Mouse (Mus musculus): Measurements from ENCODE around the gene Pnmal2. TPM values are rescaled to one million over a fixed set of nuclear protein-coding genes. Genes with fewer than 3 reads are reported as not detected.
"Not testable (repeated sequence)": the region's sequence is repeated elsewhere in the genome, so short reads cannot be mapped to it uniquely, and the experiment has no call there.

Pnmal2 gene
- polyA plus RNA-seq, 1 experiment from 2014 or later: 1.7 TPM

DNA sequence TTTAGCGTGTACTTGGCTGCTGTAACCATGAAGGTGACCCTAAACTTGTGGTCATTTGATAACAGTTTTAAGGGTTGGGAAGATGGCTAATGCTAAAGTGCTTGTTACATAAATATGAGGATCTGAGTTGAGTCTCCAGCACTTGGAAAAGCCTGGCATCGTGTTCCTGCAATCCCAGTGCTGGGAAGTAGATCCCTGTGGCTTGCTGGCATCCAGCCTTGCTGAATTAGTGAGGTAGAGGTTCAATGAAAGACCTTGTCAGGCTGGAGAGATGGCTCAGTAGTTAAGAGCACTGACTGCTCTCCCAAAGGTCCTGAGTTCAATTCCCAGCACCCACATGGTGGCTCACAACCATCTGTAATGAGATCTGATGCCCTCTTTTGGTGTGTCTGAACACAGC, 9.3 kb downstream of the Pnmal2 start:
- not testable (repeated sequence) for DNase-seq (ENCODE audit: low spot score); H3K27ac ChIP-seq; H3K4me3 ChIP-seq; H3K9me3 ChIP-seq; H3K36me3 ChIP-seq
- peaks cover 11% of the 10 kb centered on the region for H3K27me3 ChIP-seq (ENCODE audit: insufficient read depth, poor library complexity, severe bottlenecking)
- 52% methylated on average over 2 of the region's 2 CpGs for WGBS
- peaks cover 11% of the 10 kb centered on the region; the same call in 1 of the 2 replicates for H3K4me1 ChIP-seq

DNA sequence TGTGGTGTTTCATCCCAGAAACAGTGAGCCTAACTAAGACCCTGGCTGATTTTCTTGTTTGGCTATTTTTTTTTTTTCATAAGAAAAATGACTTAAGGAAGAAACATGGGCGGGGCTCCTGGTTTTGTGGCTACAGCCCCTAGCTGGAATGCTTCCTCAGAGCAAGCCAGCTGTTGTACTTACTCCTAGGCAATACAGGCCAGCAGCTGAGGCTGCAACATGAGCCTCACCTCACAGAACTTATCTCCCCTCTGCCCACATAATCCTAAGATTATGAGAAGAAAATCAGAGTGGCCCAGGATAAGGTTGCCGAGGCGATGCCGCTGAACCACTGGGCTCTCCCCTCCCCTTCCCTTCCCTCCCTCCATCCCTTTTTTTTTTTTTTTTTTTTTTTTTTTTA, 11.2 kb downstream of the Pnmal2 start:
- Histone ChIP-seq H3K4me3 (no peak overlapping the region), H3K27ac (no peak overlapping the region), H3K27me3 (ENCODE audit: insufficient read depth, poor library complexity, severe bottlenecking) (peaks cover 12% of the 10 kb centered on the region), H3K4me1 (peaks cover 9% of the 10 kb centered on the region), H3K36me3 (no peaks in the 10 kb centered on the region), H3K9me3 (no peaks in the 10 kb centered on the region)
- 61% methylated on average over 4 of the region's 4 CpGs for WGBS
- DNase-seq (ENCODE audit: low spot score): no peak

DNA sequence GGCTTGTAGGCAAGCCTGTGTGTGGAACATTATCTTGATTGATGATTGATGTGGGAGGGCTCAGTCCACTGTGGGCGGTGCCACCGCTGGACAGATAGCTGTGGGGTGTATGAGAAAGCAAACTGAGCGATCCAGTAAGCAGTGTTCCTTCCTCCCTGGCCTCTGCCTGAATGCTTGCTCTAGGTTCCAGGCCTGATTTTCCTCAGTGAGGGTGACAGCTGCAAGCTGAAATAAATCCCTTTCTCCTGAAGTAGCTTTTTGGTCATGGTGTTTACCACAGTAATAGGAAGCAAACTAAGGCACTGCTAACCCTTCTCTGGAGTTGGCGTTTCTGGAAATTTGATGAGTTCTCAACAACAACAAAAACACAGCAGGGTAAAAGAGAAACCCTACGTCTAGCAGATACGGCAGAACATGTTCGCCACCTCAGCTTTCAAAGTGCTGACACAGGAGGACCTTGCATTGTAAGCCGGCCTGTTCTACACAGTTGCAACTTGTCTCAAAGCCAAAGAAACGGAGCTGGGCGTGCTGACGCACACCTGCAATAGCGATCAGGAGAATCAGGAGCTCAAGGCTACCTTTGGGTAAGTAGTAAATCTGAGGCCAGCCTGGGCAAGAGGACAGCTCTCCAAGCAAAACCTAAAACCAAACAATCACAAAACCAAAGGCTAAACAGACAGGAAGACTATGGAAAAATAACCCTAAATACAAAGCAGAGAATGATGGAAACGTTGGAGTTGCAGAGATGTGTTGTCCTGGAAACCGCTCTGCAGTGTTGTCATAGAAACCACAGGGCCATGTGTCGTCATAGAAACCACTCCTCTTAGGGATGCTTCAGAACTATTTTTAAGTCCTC, 12.2 kb downstream of the Pnmal2 start:
- Histone ChIP-seq H3K36me3 (no peaks in the 10 kb centered on the region), H3K27me3 (ENCODE audit: insufficient read depth, poor library complexity, severe bottlenecking) (peaks cover 22% of the 10 kb centered on the region), H3K9me3 (no peaks in the 10 kb centered on the region), H3K27ac (no peak overlapping the region), H3K4me1 (peaks cover 6% of the 10 kb centered on the region), H3K4me3 (no peak overlapping the region)
- DNase-seq (ENCODE audit: low spot score): no peak
- WGBS: 62% methylated on average over 15 of the region's 15 CpGs

DNA sequence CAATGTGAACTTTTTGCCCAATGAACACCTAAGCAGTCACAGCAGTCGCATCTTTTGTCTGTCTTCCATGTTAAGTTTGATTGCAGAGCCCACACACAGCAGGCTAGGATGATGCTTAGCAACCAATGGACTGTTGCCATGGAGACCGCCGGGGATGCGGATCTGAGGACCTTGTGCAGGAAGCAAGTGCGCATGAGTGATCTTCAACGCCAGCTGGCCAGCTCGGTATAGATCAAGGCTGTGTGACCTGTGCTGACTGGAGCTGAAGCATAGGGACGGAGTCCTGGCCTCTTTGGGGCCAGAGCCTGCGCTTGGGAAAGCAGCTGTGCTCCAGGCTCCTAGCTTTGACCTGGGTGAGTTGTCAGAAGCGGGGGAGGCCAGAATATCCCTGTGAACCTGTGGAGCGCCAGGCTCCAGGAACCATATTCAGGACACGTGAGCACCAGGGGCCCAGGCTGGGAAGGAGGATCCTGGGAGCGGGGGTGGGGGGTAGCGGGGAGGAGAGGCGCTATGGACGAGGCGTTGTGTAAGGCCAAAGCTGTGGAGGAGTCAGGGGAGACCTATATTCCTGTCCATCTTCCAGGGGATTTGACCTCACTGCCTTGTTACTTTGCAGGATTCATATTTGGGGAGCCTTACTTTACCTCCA, 15.2 kb downstream of the Pnmal2 start, which contains the start of gene Pnmal1:
Pnmal1 (plus strand) TSS at position 141 of the 649 bp plus-strand sequence.
- peaks cover 6% of the 10 kb centered on the region for H3K4me1 ChIP-seq
- H3K27ac ChIP-seq: no peak within 1 kb of the TSS
- H3K27me3 ChIP-seq (ENCODE audit: insufficient read depth, poor library complexity, severe bottlenecking): peaks cover 23% of the 10 kb centered on the region
- no peak for DNase-seq (ENCODE audit: low spot score)
- no peaks in the 10 kb centered on the region for H3K9me3 ChIP-seq
- H3K4me3 ChIP-seq: peak within 1 kb of the TSS; percentile 27; the same call in 1 of the 2 replicates
- WGBS: 33% methylated on average over 17 of the region's 17 CpGs
- no peaks in the 10 kb centered on the region for H3K36me3 ChIP-seq

DNA sequence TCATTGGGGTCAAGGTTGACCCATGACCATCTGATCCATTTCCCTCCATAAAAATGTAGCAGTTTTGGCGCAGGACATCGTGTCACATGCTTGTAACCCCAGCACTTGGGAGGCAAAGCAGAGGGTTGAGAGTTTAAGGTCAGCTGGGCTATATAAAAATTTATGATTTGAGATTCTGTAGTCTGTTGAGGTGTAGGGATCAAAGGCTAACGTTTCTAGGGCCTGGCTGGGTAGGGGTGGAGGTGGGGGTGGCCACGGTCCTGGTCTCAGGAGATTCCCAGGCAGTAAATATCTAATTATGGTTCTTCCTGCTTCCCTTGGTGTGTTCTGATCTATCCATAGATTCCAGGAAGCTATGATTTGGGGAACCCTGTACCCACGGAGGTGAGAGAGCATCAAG, 17.2 kb downstream of the Pnmal2 start:
- H3K36me3 ChIP-seq: no peaks in the 10 kb centered on the region
- 70% methylated on average over 5 of the region's 5 CpGs for WGBS

DNA sequence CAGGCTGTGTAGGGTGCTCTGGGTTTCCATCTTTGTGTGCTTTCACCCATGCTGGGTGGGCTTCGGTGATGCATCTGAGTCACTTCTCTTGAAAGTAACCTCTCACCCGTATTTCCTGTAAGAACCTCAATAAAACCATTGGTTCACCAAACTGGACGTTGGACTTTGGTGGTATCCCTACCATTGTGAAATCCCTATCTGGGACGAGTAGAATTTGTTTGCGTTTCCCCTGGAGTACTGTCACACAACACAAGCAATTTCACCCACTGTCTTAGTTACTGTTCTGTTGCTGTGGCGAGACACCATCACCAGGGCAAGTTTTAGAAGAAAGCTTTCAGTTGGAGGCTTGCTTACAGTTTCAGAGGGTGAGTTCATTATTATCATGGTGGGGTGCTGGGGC, 23.9 kb downstream of the Pnmal2 start:
- H3K4me3 ChIP-seq: no peak overlapping the region
- H3K36me3 ChIP-seq: no peaks in the 10 kb centered on the region
- H3K4me1 ChIP-seq: no peaks in the 10 kb centered on the region
- DNase-seq (ENCODE audit: low spot score): no peak
- no peaks in the 10 kb centered on the region for H3K9me3 ChIP-seq
- WGBS: 79% methylated on average over 6 of the region's 6 CpGs
- H3K27ac ChIP-seq: no peak overlapping the region
- no peaks in the 10 kb centered on the region for H3K27me3 ChIP-seq (ENCODE audit: insufficient read depth, poor library complexity, severe bottlenecking)

More for the DNA sequence above, 17.2 kb downstream of the Pnmal2 start:
- no peak overlapping the region for H3K27ac ChIP-seq
- no peak overlapping the region for H3K4me3 ChIP-seq
- no peak for DNase-seq (ENCODE audit: low spot score)
- peaks cover 6% of the 10 kb centered on the region for H3K4me1 ChIP-seq
- H3K9me3 ChIP-seq: no peaks in the 10 kb centered on the region
- peaks cover 23% of the 10 kb centered on the region for H3K27me3 ChIP-seq (ENCODE audit: insufficient read depth, poor library complexity, severe bottlenecking)

DNA sequence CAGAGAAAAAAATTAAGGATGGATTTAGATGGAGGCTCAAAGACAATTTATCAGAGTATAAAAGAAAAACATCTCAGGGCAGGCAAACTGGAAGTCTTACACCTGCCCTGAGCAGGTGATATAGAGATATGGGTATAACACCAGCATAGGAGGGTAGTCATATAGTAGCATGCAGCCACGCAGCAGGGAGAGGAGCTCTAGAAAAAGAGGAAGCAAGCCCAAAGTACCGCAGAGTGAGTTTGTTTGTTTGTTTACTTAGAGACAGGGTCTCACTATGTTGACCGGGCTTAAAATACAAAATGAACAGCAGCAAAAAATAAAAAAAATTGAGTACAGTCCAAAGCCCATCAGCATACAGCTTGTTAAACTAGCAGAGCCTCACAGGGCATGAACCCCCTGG, 26.7 kb downstream of the Pnmal2 start:
- Histone ChIP-seq H3K27me3 (ENCODE audit: insufficient read depth, poor library complexity, severe bottlenecking) (no peaks in the 10 kb centered on the region), H3K4me1 (peaks cover 6% of the 10 kb centered on the region; the same call in 1 of the 2 replicates), H3K36me3 (no peaks in the 10 kb centered on the region), H3K27ac (no peak overlapping the region), H3K4me3 (no peak overlapping the region), H3K9me3 (no peaks in the 10 kb centered on the region)
- WGBS: 81% methylated on average over 3 of the region's 3 CpGs
- DNase-seq (ENCODE audit: low spot score): no peak

DNA sequence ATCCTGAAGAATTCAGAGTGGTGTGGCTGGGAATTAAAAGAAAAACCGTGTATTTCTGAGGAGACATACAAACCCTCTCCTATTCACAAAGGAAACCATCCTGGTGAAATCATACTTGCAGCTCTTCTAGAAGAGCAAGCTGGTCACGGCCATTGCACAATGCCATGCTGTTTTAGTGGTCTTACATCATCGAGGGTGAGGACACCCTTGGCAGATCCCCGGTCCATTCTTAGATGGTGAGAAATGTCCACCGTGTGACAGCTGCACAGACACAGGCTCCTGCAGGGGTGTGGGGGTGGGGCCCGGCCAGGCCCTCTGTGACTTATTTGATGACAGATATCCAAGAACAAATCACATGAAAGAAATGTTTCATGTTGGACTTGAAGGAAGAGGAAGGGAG, 29.5 kb downstream of the Pnmal2 start:
- Histone ChIP-seq H3K27ac (no peak overlapping the region), H3K4me1 (peaks cover 10% of the 10 kb centered on the region; the same call in 1 of the 2 replicates), H3K36me3 (no peaks in the 10 kb centered on the region), H3K9me3 (no peaks in the 10 kb centered on the region), H3K27me3 (ENCODE audit: insufficient read depth, poor library complexity, severe bottlenecking) (no peaks in the 10 kb centered on the region), H3K4me3 (no peak overlapping the region)
- 47% methylated on average over 6 of the region's 6 CpGs for WGBS
- DNase-seq (ENCODE audit: low spot score): no peak

DNA sequence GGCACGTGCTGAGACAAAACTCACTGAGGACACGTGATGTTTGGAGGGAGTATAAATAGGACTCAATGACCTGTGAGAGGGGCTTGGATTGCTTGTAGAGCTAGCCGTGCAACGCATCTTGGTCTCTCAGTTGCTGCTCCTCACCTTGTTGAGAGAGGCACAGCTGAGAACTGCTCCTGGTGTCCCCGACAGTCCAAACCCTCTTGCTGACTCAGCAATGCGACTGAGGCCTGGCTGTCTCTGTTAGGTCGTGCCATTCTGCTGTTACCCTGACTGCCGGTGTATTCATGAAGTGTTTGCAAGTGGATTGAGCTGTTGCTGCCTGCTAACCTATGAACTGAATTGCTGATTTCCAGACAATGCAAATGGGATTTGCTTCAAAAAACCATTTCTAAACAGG, 31.8 kb downstream of the Pnmal2 start:
- Histone ChIP-seq H3K27ac (no peak overlapping the region), H3K36me3 (no peaks in the 10 kb centered on the region), H3K9me3 (no peaks in the 10 kb centered on the region), H3K4me1 (peaks cover 23% of the 10 kb centered on the region), H3K4me3 (no peak overlapping the region), H3K27me3 (ENCODE audit: insufficient read depth, poor library complexity, severe bottlenecking) (no peaks in the 10 kb centered on the region)
- WGBS: 46% methylated on average over 8 of the region's 8 CpGs
- no peak for DNase-seq (ENCODE audit: low spot score)

DNA sequence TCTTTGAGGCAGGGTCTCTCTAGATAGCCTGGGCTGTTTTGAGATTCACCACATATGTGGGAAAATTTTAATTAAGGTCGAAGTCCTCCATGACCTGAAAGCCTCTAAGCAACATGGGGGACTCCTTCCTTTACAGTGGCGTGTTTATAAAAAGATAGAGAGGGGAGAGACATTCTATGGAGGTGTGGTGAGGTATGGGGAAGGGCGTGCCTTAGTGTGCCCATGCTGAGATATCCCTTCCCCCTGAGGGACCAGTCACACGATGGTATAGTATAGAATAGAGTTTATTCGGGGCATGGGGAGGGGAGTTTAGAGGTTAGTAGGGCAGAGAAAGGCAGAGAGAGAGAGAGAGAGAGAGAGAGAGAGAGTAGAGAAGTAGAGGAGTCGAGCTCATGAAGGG, 33.7 kb downstream of the Pnmal2 start:
- Histone ChIP-seq H3K4me3 (no peak overlapping the region), H3K9me3 (no peaks in the 10 kb centered on the region), H3K27me3 (ENCODE audit: insufficient read depth, poor library complexity, severe bottlenecking) (no peaks in the 10 kb centered on the region), H3K27ac (no peak overlapping the region), H3K36me3 (no peaks in the 10 kb centered on the region), H3K4me1 (peaks cover 30% of the 10 kb centered on the region)
- DNase-seq (ENCODE audit: low spot score): no peak
- whole genome bisulfite sequencing: 67% methylated on average over 6 of the region's 6 CpGs

DNA sequence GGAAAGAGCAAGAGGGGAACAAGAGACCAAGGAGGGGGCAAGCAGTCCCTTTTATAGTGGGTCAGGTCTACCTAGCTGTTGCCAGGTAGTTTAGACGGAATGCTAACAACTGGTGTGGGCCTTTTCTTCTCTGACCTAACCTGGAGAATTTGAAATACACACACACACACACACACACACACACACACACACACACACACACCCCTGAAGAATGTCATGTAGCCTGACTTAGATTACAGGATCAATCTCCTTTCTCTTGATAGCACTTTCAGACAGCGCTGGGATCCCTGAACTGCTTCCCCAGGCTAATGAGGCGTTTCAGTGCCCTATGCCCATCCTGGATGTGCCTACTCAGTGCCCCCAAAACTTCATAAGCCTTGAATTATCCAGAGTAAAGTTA, 34.1 kb downstream of the Pnmal2 start:
- Histone ChIP-seq H3K27ac (no peak overlapping the region), H3K4me3 (no peak overlapping the region), H3K9me3 (no peaks in the 10 kb centered on the region), H3K4me1 (peaks cover 31% of the 10 kb centered on the region), H3K27me3 (ENCODE audit: insufficient read depth, poor library complexity, severe bottlenecking) (no peaks in the 10 kb centered on the region), H3K36me3 (no peaks in the 10 kb centered on the region)
- 83% methylated on average over 3 of the region's 3 CpGs for WGBS
- DNase-seq (ENCODE audit: low spot score): no peak

DNA sequence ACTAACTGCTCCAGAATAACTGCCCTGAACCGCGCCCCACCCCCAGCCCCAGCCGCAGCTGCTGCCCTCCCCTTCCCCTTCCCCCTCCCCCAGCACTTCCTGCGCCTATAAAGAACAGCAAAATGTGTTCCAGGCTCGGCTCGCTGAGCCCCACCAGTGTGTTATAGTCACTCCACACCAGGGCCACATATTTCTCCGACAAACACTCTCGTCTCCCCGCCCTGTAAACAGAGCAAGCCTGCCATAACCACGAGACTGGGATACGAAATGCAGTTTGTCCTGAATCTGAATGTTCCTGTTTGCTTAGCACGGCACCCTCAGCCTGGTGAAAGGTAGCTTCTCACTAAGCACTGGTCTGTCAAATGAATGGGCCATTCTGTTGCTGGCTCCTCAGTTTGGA, 35.9 kb downstream of the Pnmal2 start:
- Histone ChIP-seq H3K4me3 (peak overlapping the region; percentile 51), H3K36me3 (no peaks in the 10 kb centered on the region), H3K27me3 (ENCODE audit: insufficient read depth, poor library complexity, severe bottlenecking) (no peaks in the 10 kb centered on the region), H3K27ac (peak overlapping the region; percentile 87), H3K9me3 (no peaks in the 10 kb centered on the region), H3K4me1 (peaks cover 27% of the 10 kb centered on the region)
- WGBS: 4% methylated on average over 12 of the region's 12 CpGs
- DNase-seq (ENCODE audit: low spot score): no peak

DNA sequence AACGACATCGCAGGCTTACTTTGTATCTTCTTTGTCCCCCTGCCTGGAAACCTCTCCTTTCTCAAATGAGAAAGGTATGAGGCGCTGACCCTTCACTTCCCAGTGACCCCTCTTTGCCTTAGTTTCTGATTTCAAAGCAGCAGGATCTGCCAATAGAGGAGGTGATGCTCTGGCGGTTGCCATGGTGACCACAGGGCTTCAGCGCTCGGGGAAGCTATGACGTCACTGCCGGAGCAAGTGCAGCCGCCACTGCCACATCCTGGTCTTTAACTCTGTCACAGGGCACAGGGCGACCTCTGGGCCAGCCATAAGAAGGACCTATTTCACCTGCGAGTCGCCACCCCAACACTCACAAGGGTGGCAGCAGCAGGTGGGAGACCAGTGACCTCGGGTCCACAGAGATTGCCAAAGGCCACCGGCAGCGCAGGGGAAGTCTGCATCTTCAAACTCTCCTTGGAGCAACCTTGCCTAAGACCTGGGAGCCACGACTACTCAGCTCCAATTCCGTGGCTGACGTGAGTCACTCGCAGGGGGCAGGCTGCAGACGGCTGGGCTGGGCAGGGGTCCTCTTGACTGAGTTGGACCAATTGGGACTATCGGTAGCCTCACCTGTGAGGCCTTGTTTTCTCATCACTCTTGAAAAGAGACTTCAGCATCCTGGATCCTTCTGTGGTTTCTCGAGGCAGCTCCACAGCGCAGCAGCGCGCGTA, 38.5 kb downstream of the Pnmal2 start, which contains the start of gene Gm42372:
Gm42372 (plus strand) TSS at position 228 of the 710 bp plus-strand sequence.
- Histone ChIP-seq H3K27me3 (ENCODE audit: insufficient read depth, poor library complexity, severe bottlenecking) (no peaks in the 10 kb centered on the region), H3K36me3 (no peaks in the 10 kb centered on the region), H3K9me3 (no peaks in the 10 kb centered on the region), H3K4me3 (peak within 1 kb of the TSS; percentile 15; the same call in 1 of the 2 replicates), H3K27ac (no peak within 1 kb of the TSS), H3K4me1 (peaks cover 21% of the 10 kb centered on the region)
- 27% methylated on average over 26 of the region's 26 CpGs for WGBS
- peak; percentile 88 for DNase-seq (ENCODE audit: low spot score)
